Mouse (Mus musculus) adrenal gland, postnatal 0 days (tissue): ENCODE results near the gene Iapp. TPM values are rescaled to one million over a fixed set of nuclear protein-coding genes. Genes with fewer than 3 reads are reported as not detected.

Experiments
- polyA plus RNA-seq: library from polyadenylated mRNA; unstranded; fragments of >200 nt; fragmentation: Nextera tagmentation; extraction: Ambion mirVana; gene quantifications from 2 replicates; pipeline ENCODE4 v1.2.1, GENCODE M21; 2015

Iapp gene
- not detected in 2 replicates for polyA plus RNA-seq

GRCm38 (mm10) chr6:142298098-142298497 lies at the start of gene Iapp:
Gene Iapp (plus strand): TSS chr6:142298423.

GRCm38 (mm10) chr6:142322881-142323280 lies 24.7 kb downstream of the Iapp start, which contains the start of gene Slco1a5:
Gene Slco1a5 (minus strand): TSS chr6:142322981.

GRCm38 (mm10) chr6:142345440-142346038 lies 47.3 kb downstream of the Iapp start, which contains the start of gene Pyroxd1:
Gene Pyroxd1 (plus strand): TSS chr6:142345654.

Other genes starting within 250 kb of the Iapp start
- not detected in 2 replicates for gene Slco1a6, start 89.9 kb upstream of the Iapp start, polyA plus RNA-seq
- gene Slco1a5, start 24.6 kb downstream of the Iapp start, polyA plus RNA-seq, result not detected in 2 replicates
- 13.8 and 18.9 TPM in 2 replicates for gene Pyroxd1, start 47.2 kb downstream of the Iapp start, polyA plus RNA-seq
- gene Recql, start 88.7 kb downstream of the Iapp start, polyA plus RNA-seq, result 9.9 and 15.0 TPM in 2 replicates
- 40.7 and 50.1 TPM in 2 replicates for gene Golt1b, start 88.8 kb downstream of the Iapp start, polyA plus RNA-seq
- gene Spx, start 115.0 kb downstream of the Iapp start, polyA plus RNA-seq, result 0.25 and 0.68 TPM in 2 replicates
- gene Gys2, start 174.7 kb downstream of the Iapp start, polyA plus RNA-seq, result 2.9 and 6.7 TPM in 2 replicates
- 93.4 and 100 TPM in 2 replicates for gene Ldhb, start 209.5 kb downstream of the Iapp start, polyA plus RNA-seq